Mouse (Mus musculus) fat pad, adult 2 months (tissue): ENCODE data around the gene Dlx3.

Source experiments
- DNase-seq: peaks from one replicate; pipeline ENCODE4 v3.0.0-alpha.2; 2011; ENCODE audit warnings: low read depth, low spot score; ENCODE audit errors: extremely low read depth

The Dlx3 gene

GRCm38 (mm10) chr11:95150269-95151049 is 30.5 kb downstream of the Dlx3 start:
- DNase-seq = no peak

DNA sequence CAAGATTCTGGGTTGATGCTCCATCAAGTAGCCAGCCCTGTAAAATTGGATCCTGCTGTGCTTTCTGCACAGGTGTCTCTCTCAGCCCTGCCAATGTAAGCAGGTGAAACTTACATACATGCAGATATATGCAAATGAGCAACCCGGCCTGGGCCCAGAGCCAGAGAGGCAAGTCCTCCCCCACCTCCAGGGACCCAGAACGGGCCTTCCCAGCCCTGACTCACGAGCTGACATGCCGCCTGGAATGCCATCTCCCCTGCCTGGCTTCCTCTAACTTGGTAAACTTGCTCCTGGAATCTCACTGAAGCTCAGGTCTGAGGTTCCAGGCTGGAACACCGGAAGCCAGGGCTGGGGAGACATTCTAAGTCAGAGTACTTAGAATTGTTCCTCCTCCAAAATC is 33.2 kb downstream of the Dlx3 start:
- no peak for DNase-seq

DNA sequence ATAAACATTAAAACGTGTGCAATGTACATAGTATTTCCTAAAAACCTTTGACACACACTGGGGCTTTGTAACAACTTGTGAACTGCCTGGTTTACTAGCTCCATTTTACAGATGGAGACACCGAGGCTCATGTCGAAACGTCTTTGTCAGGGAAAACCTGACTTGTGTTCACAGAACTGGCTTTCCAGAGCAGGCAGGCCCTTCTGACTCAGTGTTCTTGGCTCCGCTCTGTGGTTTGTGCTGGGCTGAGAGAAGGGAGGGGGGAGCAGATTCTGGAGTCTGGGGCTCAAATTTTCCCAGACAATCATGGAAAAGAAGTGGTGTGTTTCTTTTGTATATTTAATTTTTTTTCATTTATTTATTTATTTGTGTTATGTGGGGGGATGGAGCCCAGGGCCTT is 33.8 kb downstream of the Dlx3 start:
- DNase-seq = no peak

DNA sequence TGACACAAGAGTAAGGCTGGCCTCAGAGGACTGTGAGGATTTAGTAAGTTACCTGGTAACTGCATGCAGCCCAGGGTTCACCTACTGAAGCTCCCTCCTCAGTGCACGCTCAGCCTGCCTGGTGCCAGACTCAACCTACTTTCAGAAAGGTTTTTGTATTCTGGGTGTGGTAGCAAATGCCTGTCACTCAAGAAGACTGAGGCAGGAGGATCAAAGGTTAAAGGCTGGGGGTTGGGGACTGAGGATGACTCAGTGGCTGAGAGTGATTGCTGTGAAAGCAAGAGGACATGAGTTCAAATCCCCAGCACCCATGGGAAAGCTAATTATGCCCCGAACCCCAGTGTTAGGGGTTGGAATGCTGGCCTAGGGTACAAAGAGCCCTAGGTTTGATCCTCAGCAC is 35.6 kb downstream of the Dlx3 start:
- no peak for DNase-seq

DNA sequence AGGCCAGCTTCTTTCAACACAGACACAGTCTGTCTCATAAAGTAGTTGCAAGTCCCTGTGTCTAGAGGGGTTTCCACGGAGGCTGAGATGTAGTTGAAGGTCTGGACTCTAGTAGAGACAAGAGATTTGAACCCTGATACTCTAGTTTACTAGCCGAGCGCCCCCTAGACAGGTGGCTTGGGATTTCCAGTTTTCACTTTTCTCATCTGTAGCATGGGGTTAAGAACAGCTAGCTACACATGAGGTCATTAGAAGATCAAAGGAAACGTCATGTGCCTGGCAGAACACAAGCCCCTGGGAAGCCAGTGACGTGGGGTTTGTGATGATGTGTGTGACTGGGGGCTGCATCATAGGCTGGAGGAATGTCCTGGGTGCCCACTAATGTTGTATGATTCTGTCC is 37.4 kb downstream of the Dlx3 start:
- DNase-seq = no peak

- no peak for DNase-seq
Measured at GRCm38 (mm10) chr11:95157872-95158271, 38.0 kb downstream of the Dlx3 start.

GRCm38 (mm10) chr11:95159763-95160371 is 39.9 kb downstream of the Dlx3 start:
- DNase-seq = no peak

DNA sequence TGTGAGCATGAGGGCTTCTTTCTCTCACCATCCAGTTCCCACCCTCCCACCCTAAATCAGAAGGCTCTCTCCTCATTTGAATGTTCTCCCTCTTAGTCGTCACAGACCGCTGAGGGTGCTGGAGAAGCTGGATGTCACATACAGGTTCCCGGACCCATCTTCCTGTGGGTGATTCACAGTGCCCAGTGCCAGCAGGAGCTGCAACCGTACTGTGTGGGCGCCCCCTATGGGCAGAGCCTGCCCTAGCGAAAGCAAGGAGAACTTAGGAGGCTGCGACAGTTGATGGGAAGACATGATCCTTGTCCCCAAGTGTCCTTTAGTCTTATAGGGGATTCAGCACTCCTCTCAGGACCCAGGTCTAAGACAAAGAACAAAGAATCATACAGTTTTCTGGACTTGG is 40.8 kb downstream of the Dlx3 start:
- DNase-seq = no peak

- DNase-seq = no peak
Measured at GRCm38 (mm10) chr11:95161708-95162107, 41.8 kb downstream of the Dlx3 start.

DNA sequence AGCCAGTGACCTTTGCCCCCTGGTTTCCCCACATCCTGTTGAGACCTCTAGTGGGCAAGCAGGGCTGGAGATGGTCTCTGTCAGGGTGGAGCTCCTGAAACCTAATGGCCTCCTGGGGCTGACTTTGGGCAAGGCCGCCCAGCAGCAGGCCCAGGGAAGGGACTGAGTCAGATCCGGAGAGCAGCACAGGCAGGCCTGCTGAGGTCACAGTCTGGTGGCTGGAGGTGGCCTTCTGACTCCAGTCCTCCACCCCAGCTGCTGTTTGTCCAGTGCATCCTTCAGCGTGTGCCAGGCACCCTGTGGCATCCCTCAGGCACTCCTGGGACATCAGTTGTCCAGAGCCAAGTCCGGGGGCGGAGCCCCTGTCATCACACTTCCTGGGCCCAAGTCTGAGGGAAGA is 45.9 kb downstream of the Dlx3 start:
- no peak for DNase-seq
